Mouse (Mus musculus): ENCODE measurements around the gene Vmn1r185.
"Not testable (repeated sequence)": the region's sequence is repeated elsewhere in the genome, so short reads cannot be mapped to it uniquely, and the experiment has no call there.

Gene Vmn1r185

DNA sequence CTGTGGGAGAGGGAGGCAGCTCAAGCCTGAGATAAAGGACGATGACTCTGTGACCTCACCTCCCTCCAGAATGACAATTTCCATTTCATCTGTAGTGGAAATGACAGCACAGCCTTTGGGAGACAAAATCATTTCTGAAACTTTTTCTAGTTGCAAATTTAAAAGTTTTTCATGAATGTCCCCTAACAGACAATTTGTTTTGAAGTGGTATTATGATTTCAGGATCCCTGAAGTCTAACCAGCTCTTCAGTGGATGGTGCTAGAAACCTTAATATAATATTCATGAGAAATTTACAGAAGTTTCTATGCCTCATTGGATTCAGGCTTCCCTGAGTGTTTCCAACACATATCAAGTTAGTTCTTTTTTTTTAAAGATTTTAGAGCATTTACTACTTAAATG is at the start of gene Vmn1r185:
TSS of gene Vmn1r185 (minus strand) at position 101 of the 400 bp plus-strand sequence.
- DNase-seq (ENCODE audit: low spot score in 2 of 2), result not testable (repeated sequence)

DNA sequence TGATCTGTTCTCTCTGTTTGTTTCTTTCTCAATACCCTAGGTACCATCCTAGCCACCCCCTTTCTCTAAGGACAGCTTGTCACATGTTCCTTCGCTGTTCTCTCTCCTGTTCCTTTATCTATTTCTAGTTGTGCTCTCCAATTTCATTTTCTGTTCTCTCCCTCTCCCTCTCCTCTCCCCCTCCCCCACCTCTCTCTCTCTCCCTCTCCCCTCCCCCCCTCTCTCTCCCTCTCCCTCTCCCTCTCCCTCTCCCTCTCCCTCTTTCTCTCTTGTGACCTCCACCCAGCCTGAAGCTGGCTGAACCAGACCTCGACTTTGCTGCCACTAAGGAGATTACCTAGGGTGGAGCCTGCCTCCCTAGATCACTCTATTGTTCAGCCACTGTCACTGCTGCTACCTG is 49.2 kb upstream of the Vmn1r185 start:
- DNase-seq (ENCODE audit: low spot score in 2 of 2), result not testable (repeated sequence)

DNA sequence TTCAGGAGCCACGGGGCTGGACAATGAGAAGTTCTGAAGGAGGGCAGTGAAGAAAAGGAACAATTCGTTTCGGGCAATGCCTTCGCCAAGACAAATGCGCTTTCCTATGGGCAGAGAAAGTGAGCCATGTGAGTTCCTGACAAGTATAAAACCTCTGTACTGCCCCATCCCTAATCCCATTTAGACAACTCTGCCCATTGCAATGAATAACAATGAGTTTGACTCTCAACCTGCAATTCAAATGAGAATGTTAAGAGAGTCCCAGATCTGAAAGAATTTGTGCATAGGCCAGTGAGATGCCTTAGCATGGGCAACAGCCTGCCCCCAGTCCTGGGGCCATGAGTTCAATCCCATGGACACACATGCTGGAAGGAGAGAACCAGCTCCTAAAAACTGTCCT is 47.7 kb upstream of the Vmn1r185 start:
- no peak for DNase-seq (ENCODE audit: low spot score in 2 of 2)

DNA sequence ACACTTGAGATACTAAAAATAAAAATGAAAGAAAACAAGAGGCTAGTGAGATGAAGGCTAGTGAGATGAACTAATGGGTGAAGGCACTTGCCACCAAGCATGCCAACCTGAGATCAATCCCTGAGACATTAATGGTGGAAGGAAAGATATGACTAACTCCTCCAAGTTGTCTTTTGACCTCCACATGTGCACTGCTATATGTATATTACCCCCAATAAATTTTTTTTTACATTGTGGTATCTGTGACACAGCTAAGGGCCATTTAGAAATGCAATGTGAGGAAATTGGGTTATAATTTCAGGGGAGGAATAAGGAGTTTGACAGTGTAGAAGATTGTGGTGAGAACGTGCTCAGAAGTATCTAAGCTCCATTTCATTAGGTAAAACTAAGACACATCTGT is 28.5 kb downstream of the Vmn1r185 start:
- no peak for DNase-seq (ENCODE audit: low spot score in 2 of 2)

DNA sequence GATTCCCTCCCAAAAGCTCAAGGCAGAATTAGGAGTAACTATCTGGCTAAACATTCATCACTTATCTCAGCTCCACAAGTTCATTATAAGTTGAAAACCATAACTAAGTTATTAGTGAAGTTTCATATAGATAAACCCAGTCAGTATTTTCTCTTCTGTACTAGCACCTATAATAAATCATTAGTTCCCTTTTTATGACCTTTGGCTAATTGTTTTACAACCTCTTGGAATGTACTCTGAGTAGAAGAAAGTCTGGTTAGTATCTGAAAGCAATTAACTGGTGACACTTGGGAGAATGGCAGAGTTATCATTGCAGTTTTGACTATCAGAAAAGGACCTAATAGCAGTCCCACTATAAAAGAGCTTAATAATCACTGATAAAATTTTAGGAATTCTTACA is 29.2 kb downstream of the Vmn1r185 start:
- DNase-seq (ENCODE audit: low spot score in 2 of 2), result no peak

All from thymus, postnatal 10 days (tissue).